Mouse (Mus musculus) embryonic facial prominence, embryonic 13.5 days (tissue): ENCODE measurements at regions not wholly inside any gene's neighbourhood (a gene's known extent, or its start where the extent isn't known, plus 50 kb on each side); places are given as distances from the start of the nearest gene placed in this dataset.
A peak's percentile ranks its signal among the peaks of the same experiment; 100 is the strongest.

Source experiments
- ATAC-seq: fragments of 200-750 bp; cut with Nextera tagmentation; 2 replicates; pipeline ENCODE4 v1.8.0; 2017; ENCODE audit warnings: low read depth; ENCODE audit not compliant: insufficient number of reproducible peaks, insufficient read depth, low FRiP score, low TSS enrichment
- H3K27ac ChIP-seq: fragments of 300-500 bp; sonication (generic); 2 replicates; pipeline ENCODE4 v1.5.1; 2015; ENCODE audit warnings: moderate library complexity, mild to moderate bottlenecking, inconsistent platforms
- H3K27me3 ChIP-seq: fragments of 300-500 bp; sonication (generic); 2 replicates; pipeline ENCODE4 v1.6.1; 2015; ENCODE audit warnings: mild to moderate bottlenecking, inconsistent platforms
- H3K36me3 ChIP-seq: fragments of 300-500 bp; sonication (generic); 2 replicates; pipeline ENCODE4 v1.6.1; 2015; ENCODE audit warnings: mild to moderate bottlenecking, inconsistent platforms
- H3K4me1 ChIP-seq: fragments of 300-500 bp; sonication (generic); 2 replicates; pipeline ENCODE4 v1.6.1; 2015; ENCODE audit warnings: inconsistent platforms
- H3K4me2 ChIP-seq: fragments of 300-500 bp; sonication (generic); 2 replicates; pipeline ENCODE4 v1.6.1; 2015; ENCODE audit warnings: moderate library complexity, mild to moderate bottlenecking, inconsistent platforms
- H3K4me3 ChIP-seq: fragments of 300-500 bp; sonication (generic); 2 replicates; pipeline ENCODE4 v1.5.1; 2015; ENCODE audit warnings: mild to moderate bottlenecking, inconsistent platforms
- H3K9ac ChIP-seq: fragments of 300-500 bp; sonication (generic); 2 replicates; pipeline ENCODE4 v1.6.1; 2015; ENCODE audit warnings: mild to moderate bottlenecking, inconsistent platforms
- H3K9me3 ChIP-seq: fragments of 300-500 bp; sonication (generic); 2 replicates; pipeline ENCODE4 v1.6.1; 2016; ENCODE audit warnings: inconsistent platforms
- whole genome bisulfite sequencing: fragments of 180-500 bp; shearing (Covaris S2); methylation state at CpG from one replicate; pipeline ENCODE4 v1.1.7; 2015; ENCODE audit warnings: mixed read lengths; 5-methylcytosine and 5-hydroxymethylcytosine counted together

- H3K4me2 ChIP-seq, result no peak overlapping the region
- no peak overlapping the region for H3K4me3 ChIP-seq
- WGBS, result 85% methylated on average over 6 of the region's 6 CpGs
- H3K9ac ChIP-seq, result no peak overlapping the region
- H3K36me3 ChIP-seq, result no peaks in the 10 kb centered on the region
- H3K27me3 ChIP-seq, result no peaks in the 10 kb centered on the region
- ATAC-seq, result no peak
- H3K4me1 ChIP-seq, result no peaks in the 10 kb centered on the region
- H3K27ac ChIP-seq, result no peak overlapping the region
- H3K9me3 ChIP-seq, result no peaks in the 10 kb centered on the region
Observed at GRCm38 (mm10) chr1:187413881-187414280, 194.7 kb upstream of the Esrrg start.

GRCm38 (mm10) chr1:187418186-187419140, 190.1 kb upstream of the Esrrg start:
- no peak overlapping the region for H3K4me3 ChIP-seq
- H3K9ac ChIP-seq, result no peak overlapping the region
- ATAC-seq, result no peak
- H3K4me1 ChIP-seq, result no peaks in the 10 kb centered on the region
- no peak overlapping the region for H3K27ac ChIP-seq
- no peaks in the 10 kb centered on the region for H3K27me3 ChIP-seq
- WGBS, result 73% methylated on average over 20 of the region's 20 CpGs
- no peaks in the 10 kb centered on the region for H3K36me3 ChIP-seq
- H3K4me2 ChIP-seq, result no peak overlapping the region
- H3K9me3 ChIP-seq, result no peaks in the 10 kb centered on the region

GRCm38 (mm10) chr1:187428536-187429215, 179.9 kb upstream of the Esrrg start:
- Histone ChIP-seq H3K9ac (no peak overlapping the region), H3K36me3 (no peaks in the 10 kb centered on the region), H3K9me3 (no peaks in the 10 kb centered on the region), H3K4me2 (no peak overlapping the region), H3K4me3 (no peak overlapping the region), H3K27me3 (no peaks in the 10 kb centered on the region), H3K4me1 (no peaks in the 10 kb centered on the region), H3K27ac (no peak overlapping the region)
- no peak for ATAC-seq
- WGBS, result 77% methylated on average over 9 of the region's 9 CpGs

- peaks cover 4% of the 10 kb centered on the region; the same call in 1 of the 2 replicates for H3K27me3 ChIP-seq
- 83% methylated on average over 24 of the region's 24 CpGs for WGBS
Observed at GRCm38 (mm10) chr1:187433716-187434634, 174.6 kb upstream of the Esrrg start.

GRCm38 (mm10) chr1:187439170-187439914, 169.2 kb upstream of the Esrrg start:
- no peak overlapping the region for H3K9ac ChIP-seq
- H3K9me3 ChIP-seq, result no peaks in the 10 kb centered on the region
- H3K27ac ChIP-seq, result no peak overlapping the region
- no peak overlapping the region for H3K4me2 ChIP-seq
- H3K4me1 ChIP-seq, result no peaks in the 10 kb centered on the region
- H3K27me3 ChIP-seq, result peaks cover 4% of the 10 kb centered on the region; the same call in 1 of the 2 replicates
- H3K36me3 ChIP-seq, result no peaks in the 10 kb centered on the region
- no peak for ATAC-seq
- no peak overlapping the region for H3K4me3 ChIP-seq
- 69% methylated on average over 20 of the region's 20 CpGs for WGBS

More at GRCm38 (mm10) chr1:187433716-187434634, 174.6 kb upstream of the Esrrg start:
- Histone ChIP-seq H3K36me3 (no peaks in the 10 kb centered on the region), H3K27ac (no peak overlapping the region), H3K4me3 (no peak overlapping the region), H3K9ac (no peak overlapping the region), H3K4me2 (no peak overlapping the region), H3K9me3 (no peaks in the 10 kb centered on the region), H3K4me1 (no peaks in the 10 kb centered on the region)
- no peak for ATAC-seq

GRCm38 (mm10) chr1:187441668-187442193, 166.9 kb upstream of the Esrrg start:
- no peak overlapping the region for H3K9ac ChIP-seq
- no peak overlapping the region for H3K4me3 ChIP-seq
- no peak overlapping the region for H3K27ac ChIP-seq
- H3K9me3 ChIP-seq, result no peaks in the 10 kb centered on the region
- H3K27me3 ChIP-seq, result peaks cover 4% of the 10 kb centered on the region; the same call in 1 of the 2 replicates
- WGBS, result 83% methylated on average over 3 of the region's 3 CpGs
- H3K36me3 ChIP-seq, result no peaks in the 10 kb centered on the region
- H3K4me1 ChIP-seq, result no peaks in the 10 kb centered on the region
- no peak for ATAC-seq
- no peak overlapping the region for H3K4me2 ChIP-seq

GRCm38 (mm10) chr1:187446511-187446910, 162.1 kb upstream of the Esrrg start:
- no peaks in the 10 kb centered on the region for H3K27me3 ChIP-seq
- H3K4me2 ChIP-seq, result no peak overlapping the region
- H3K9ac ChIP-seq, result no peak overlapping the region
- 87% methylated on average over 6 of the region's 6 CpGs for WGBS
- H3K36me3 ChIP-seq, result no peaks in the 10 kb centered on the region
- peaks cover 6% of the 10 kb centered on the region; the same call in 1 of the 2 replicates for H3K4me1 ChIP-seq
- no peak for ATAC-seq
- H3K4me3 ChIP-seq, result no peak overlapping the region
- no peak overlapping the region for H3K27ac ChIP-seq
- no peaks in the 10 kb centered on the region for H3K9me3 ChIP-seq

GRCm38 (mm10) chr1:187448173-187448572, 160.4 kb upstream of the Esrrg start:
- no peak overlapping the region for H3K27ac ChIP-seq
- no peak for ATAC-seq
- no peak overlapping the region for H3K9ac ChIP-seq
- peaks cover 6% of the 10 kb centered on the region; the same call in 1 of the 2 replicates for H3K4me1 ChIP-seq
- H3K4me2 ChIP-seq, result peak overlapping the region; percentile 22; the same call in 1 of the 2 replicates
- no peaks in the 10 kb centered on the region for H3K36me3 ChIP-seq
- no peaks in the 10 kb centered on the region for H3K9me3 ChIP-seq
- H3K27me3 ChIP-seq, result no peaks in the 10 kb centered on the region
- no peak overlapping the region for H3K4me3 ChIP-seq
- WGBS, result 16% methylated on average over 6 of the region's 6 CpGs

GRCm38 (mm10) chr1:187450106-187450505, 158.5 kb upstream of the Esrrg start:
- 63% methylated on average over 3 of the region's 3 CpGs for WGBS
- no peaks in the 10 kb centered on the region for H3K36me3 ChIP-seq
- H3K9ac ChIP-seq, result no peak overlapping the region
- no peaks in the 10 kb centered on the region for H3K9me3 ChIP-seq
- no peak overlapping the region for H3K4me2 ChIP-seq
- no peak overlapping the region for H3K4me3 ChIP-seq
- no peak overlapping the region for H3K27ac ChIP-seq
- H3K27me3 ChIP-seq, result no peaks in the 10 kb centered on the region
- peaks cover 6% of the 10 kb centered on the region; the same call in 1 of the 2 replicates for H3K4me1 ChIP-seq
- ATAC-seq, result no peak

GRCm38 (mm10) chr1:187452189-187452588, 156.4 kb upstream of the Esrrg start:
- no peaks in the 10 kb centered on the region for H3K36me3 ChIP-seq
- no peak overlapping the region for H3K9ac ChIP-seq
- no peak overlapping the region for H3K4me2 ChIP-seq
- H3K27ac ChIP-seq, result no peak overlapping the region
- ATAC-seq, result no peak
- no peaks in the 10 kb centered on the region for H3K27me3 ChIP-seq
- H3K4me3 ChIP-seq, result no peak overlapping the region
- 31% methylated on average over 6 of the region's 6 CpGs for WGBS
- peaks cover 6% of the 10 kb centered on the region; the same call in 1 of the 2 replicates for H3K4me1 ChIP-seq
- no peaks in the 10 kb centered on the region for H3K9me3 ChIP-seq
